Mouse (Mus musculus) embryonic facial prominence, embryonic 12.5 days (tissue): ENCODE measurements around the gene Zfp473. TPM values are rescaled to one million over a fixed set of nuclear protein-coding genes. Genes with fewer than 3 reads are reported as not detected.
"Not testable (repeated sequence)": the region's sequence is repeated elsewhere in the genome, so short reads cannot be mapped to it uniquely, and the experiment has no call there.

Source experiments
- ATAC-seq: fragments of 200-750 bp; cut with Nextera tagmentation; 2 replicates; pipeline ENCODE4 v1.8.0; 2017; ENCODE audit not compliant: insufficient number of reproducible peaks, insufficient read depth, low FRiP score, low TSS enrichment
- H3K27ac ChIP-seq: fragments of 300-500 bp; sonication (generic); 2 replicates; pipeline ENCODE4 v1.5.1; 2016; ENCODE audit warnings: mild to moderate bottlenecking
- H3K27me3 ChIP-seq: fragments of 300-500 bp; sonication (generic); 2 replicates; pipeline ENCODE4 v1.6.1; 2016; ENCODE audit warnings: mild to moderate bottlenecking, moderate library complexity
- H3K36me3 ChIP-seq: fragments of 300-500 bp; sonication (generic); 2 replicates; pipeline ENCODE4 v1.6.1; 2016; ENCODE audit warnings: mild to moderate bottlenecking
- H3K4me1 ChIP-seq: fragments of 300-500 bp; sonication (generic); 2 replicates; pipeline ENCODE4 v1.6.1; 2016
- H3K4me2 ChIP-seq: fragments of 300-500 bp; sonication (generic); replicated peaks from 2 replicates; pipeline ENCODE4 v1.6.1; 2016; ENCODE audit warnings: mild to moderate bottlenecking, moderate library complexity
- H3K4me3 ChIP-seq: fragments of 300-500 bp; sonication (generic); 2 replicates; pipeline ENCODE4 v1.5.1; 2016; ENCODE audit warnings: mild to moderate bottlenecking
- H3K9ac ChIP-seq: fragments of 300-500 bp; sonication (generic); 2 replicates; pipeline ENCODE4 v1.6.1; 2016; ENCODE audit warnings: mild to moderate bottlenecking, moderate library complexity
- H3K9me3 ChIP-seq: fragments of 300-500 bp; sonication (generic); 2 replicates; pipeline ENCODE4 v1.6.1; 2016; ENCODE audit warnings: mild to moderate bottlenecking, moderate library complexity
- WGBS: fragments of 180-500 bp; shearing (Covaris S2); methylation state at CpG from one replicate; pipeline ENCODE4 v1.1.7; 2016; 5-methylcytosine and 5-hydroxymethylcytosine counted together
- polyA plus RNA-seq: library from polyadenylated mRNA; unstranded; fragments of >200 nt; fragmentation: Nextera tagmentation; extraction: Ambion mirVana; gene quantifications from 2 replicates; pipeline ENCODE4 v1.2.1, GENCODE M21; 2016

Gene Zfp473
- 2.3 and 2.6 TPM in 2 replicates for polyA plus RNA-seq

- H3K36me3 ChIP-seq = peaks cover 35% of the 10 kb centered on the region
- ATAC-seq, H3K27me3 ChIP-seq, H3K9me3 ChIP-seq, H3K4me2 ChIP-seq, H3K27ac ChIP-seq, H3K9ac ChIP-seq, H3K4me3 ChIP-seq: not testable (repeated sequence)
- H3K4me1 ChIP-seq = peaks cover 19% of the 10 kb centered on the region
- 74% methylated on average over 1 of the region's 1 CpGs for WGBS
Observed at GRCm38 (mm10) chr7:44750950-44751349, at the start of gene Zfp473. Gene Zfp473, minus strand, starts transcription at chr7:44751050.

GRCm38 (mm10) chr7:44792781-44793180 lies 41.9 kb upstream of the Zfp473 start:
- H3K36me3 ChIP-seq = no peaks in the 10 kb centered on the region
- no peak for ATAC-seq
- WGBS = 87% methylated on average over 6 of the region's 6 CpGs

GRCm38 (mm10) chr7:44790066-44790465 lies 39.2 kb upstream of the Zfp473 start:
- no peak overlapping the region for H3K4me2 ChIP-seq
- 69% methylated on average over 4 of the region's 4 CpGs for WGBS
- H3K9me3 ChIP-seq = no peaks in the 10 kb centered on the region
- H3K36me3 ChIP-seq = no peaks in the 10 kb centered on the region
- no peak for ATAC-seq
- H3K27me3 ChIP-seq = no peaks in the 10 kb centered on the region
- no peak overlapping the region for H3K4me3 ChIP-seq
- no peaks in the 10 kb centered on the region for H3K4me1 ChIP-seq
- H3K27ac ChIP-seq = no peak overlapping the region
- H3K9ac ChIP-seq = no peak overlapping the region

More at GRCm38 (mm10) chr7:44792781-44793180, 41.9 kb upstream of the Zfp473 start:
- Histone ChIP-seq H3K27me3 (no peaks in the 10 kb centered on the region), H3K9me3 (no peaks in the 10 kb centered on the region), H3K9ac (no peak overlapping the region), H3K27ac (no peak overlapping the region), H3K4me2 (no peak overlapping the region), H3K4me3 (no peak overlapping the region), H3K4me1 (no peaks in the 10 kb centered on the region)

- WGBS = 73% methylated on average over 3 of the region's 3 CpGs
- no peaks in the 10 kb centered on the region for H3K4me1 ChIP-seq
Observed at GRCm38 (mm10) chr7:44789531-44789930, 38.7 kb upstream of the Zfp473 start.

GRCm38 (mm10) chr7:44780101-44780500 lies 29.3 kb upstream of the Zfp473 start:
- Histone ChIP-seq H3K4me2 (no peak overlapping the region), H3K27ac (no peak overlapping the region), H3K36me3 (peaks cover 23% of the 10 kb centered on the region), H3K27me3 (no peaks in the 10 kb centered on the region), H3K9ac (no peak overlapping the region), H3K4me1 (no peaks in the 10 kb centered on the region), H3K4me3 (no peak overlapping the region), H3K9me3 (no peaks in the 10 kb centered on the region)
- ATAC-seq = no peak
- 80% methylated on average over 8 of the region's 8 CpGs for WGBS

More at GRCm38 (mm10) chr7:44789531-44789930, 38.7 kb upstream of the Zfp473 start:
- H3K9me3 ChIP-seq = no peaks in the 10 kb centered on the region
- no peaks in the 10 kb centered on the region for H3K27me3 ChIP-seq
- H3K36me3 ChIP-seq = no peaks in the 10 kb centered on the region
- H3K9ac ChIP-seq = no peak overlapping the region
- H3K27ac ChIP-seq = no peak overlapping the region
- no peak for ATAC-seq
- no peak overlapping the region for H3K4me2 ChIP-seq
- H3K4me3 ChIP-seq = no peak overlapping the region

GRCm38 (mm10) chr7:44776849-44777498 lies 26.1 kb upstream of the Zfp473 start:
- no peak for ATAC-seq
- H3K36me3 ChIP-seq = peaks cover 43% of the 10 kb centered on the region
- H3K9ac ChIP-seq = no peak overlapping the region
- no peaks in the 10 kb centered on the region for H3K27me3 ChIP-seq
- no peaks in the 10 kb centered on the region for H3K9me3 ChIP-seq
- WGBS = 83% methylated on average over 9 of the region's 9 CpGs
- no peak overlapping the region for H3K27ac ChIP-seq
- no peaks in the 10 kb centered on the region for H3K4me1 ChIP-seq
- H3K4me2 ChIP-seq = no peak overlapping the region
- H3K4me3 ChIP-seq = no peak overlapping the region

GRCm38 (mm10) chr7:44772591-44773204 lies 21.8 kb upstream of the Zfp473 start:
- Histone ChIP-seq H3K4me3 (no peak overlapping the region), H3K27ac (no peak overlapping the region), H3K9ac (no peak overlapping the region), H3K9me3 (no peaks in the 10 kb centered on the region), H3K27me3 (no peaks in the 10 kb centered on the region), H3K4me1 (no peaks in the 10 kb centered on the region), H3K36me3 (peaks cover 66% of the 10 kb centered on the region), H3K4me2 (no peak overlapping the region)
- ATAC-seq = no peak
- WGBS = 89% methylated on average over 8 of the region's 8 CpGs

GRCm38 (mm10) chr7:44770046-44770578 lies 19.3 kb upstream of the Zfp473 start:
- Histone ChIP-seq H3K4me2 (no peak overlapping the region), H3K4me1 (no peaks in the 10 kb centered on the region), H3K27ac (no peak overlapping the region), H3K9ac (no peak overlapping the region), H3K9me3 (no peaks in the 10 kb centered on the region), H3K36me3 (peaks cover 71% of the 10 kb centered on the region), H3K27me3 (no peaks in the 10 kb centered on the region), H3K4me3 (no peak overlapping the region)
- ATAC-seq = no peak
- WGBS = 12% methylated on average over 6 of the region's 6 CpGs

GRCm38 (mm10) chr7:44768129-44768528 lies 17.3 kb upstream of the Zfp473 start:
- Histone ChIP-seq H3K27ac (no peak overlapping the region), H3K4me2 (no peak overlapping the region), H3K4me1 (no peaks in the 10 kb centered on the region), H3K27me3 (no peaks in the 10 kb centered on the region), H3K9me3 (no peaks in the 10 kb centered on the region), H3K4me3 (no peak overlapping the region), H3K9ac (no peak overlapping the region), H3K36me3 (peaks cover 73% of the 10 kb centered on the region)
- no peak for ATAC-seq
- WGBS = 87% methylated on average over 5 of the region's 5 CpGs

GRCm38 (mm10) chr7:44760366-44760765 lies 9.5 kb upstream of the Zfp473 start:
- no peaks in the 10 kb centered on the region for H3K9me3 ChIP-seq
- no peak for ATAC-seq
- no peaks in the 10 kb centered on the region for H3K4me1 ChIP-seq
- no peak overlapping the region for H3K4me3 ChIP-seq
- H3K27ac ChIP-seq = no peak overlapping the region
- H3K4me2 ChIP-seq = no peak overlapping the region
- peaks cover 84% of the 10 kb centered on the region for H3K36me3 ChIP-seq
- no peak overlapping the region for H3K9ac ChIP-seq
- H3K27me3 ChIP-seq = no peaks in the 10 kb centered on the region

- no peaks in the 10 kb centered on the region for H3K27me3 ChIP-seq
- no peak overlapping the region for H3K27ac ChIP-seq
- no peak overlapping the region for H3K9ac ChIP-seq
- no peak overlapping the region for H3K4me3 ChIP-seq
- peaks cover 83% of the 10 kb centered on the region for H3K36me3 ChIP-seq
- H3K4me1 ChIP-seq = no peaks in the 10 kb centered on the region
- H3K4me2 ChIP-seq = no peak overlapping the region
- no peak for ATAC-seq
- no peaks in the 10 kb centered on the region for H3K9me3 ChIP-seq
- 79% methylated on average over 2 of the region's 2 CpGs for WGBS
Observed at GRCm38 (mm10) chr7:44757164-44757563, 6.3 kb upstream of the Zfp473 start.
